Mouse (Mus musculus) kidney, postnatal 10 days (tissue): ENCODE data around the gene Comtd1.

Experiments
- DNase-seq: peaks from one replicate; pipeline ENCODE4 v3.0.0; 2021; ENCODE audit warnings: mixed read lengths

The Comtd1 gene

GRCm38 (mm10) chr14:21831830-21832403 is 16.9 kb downstream of the Comtd1 start:
- DNase-seq = no peak

DNA sequence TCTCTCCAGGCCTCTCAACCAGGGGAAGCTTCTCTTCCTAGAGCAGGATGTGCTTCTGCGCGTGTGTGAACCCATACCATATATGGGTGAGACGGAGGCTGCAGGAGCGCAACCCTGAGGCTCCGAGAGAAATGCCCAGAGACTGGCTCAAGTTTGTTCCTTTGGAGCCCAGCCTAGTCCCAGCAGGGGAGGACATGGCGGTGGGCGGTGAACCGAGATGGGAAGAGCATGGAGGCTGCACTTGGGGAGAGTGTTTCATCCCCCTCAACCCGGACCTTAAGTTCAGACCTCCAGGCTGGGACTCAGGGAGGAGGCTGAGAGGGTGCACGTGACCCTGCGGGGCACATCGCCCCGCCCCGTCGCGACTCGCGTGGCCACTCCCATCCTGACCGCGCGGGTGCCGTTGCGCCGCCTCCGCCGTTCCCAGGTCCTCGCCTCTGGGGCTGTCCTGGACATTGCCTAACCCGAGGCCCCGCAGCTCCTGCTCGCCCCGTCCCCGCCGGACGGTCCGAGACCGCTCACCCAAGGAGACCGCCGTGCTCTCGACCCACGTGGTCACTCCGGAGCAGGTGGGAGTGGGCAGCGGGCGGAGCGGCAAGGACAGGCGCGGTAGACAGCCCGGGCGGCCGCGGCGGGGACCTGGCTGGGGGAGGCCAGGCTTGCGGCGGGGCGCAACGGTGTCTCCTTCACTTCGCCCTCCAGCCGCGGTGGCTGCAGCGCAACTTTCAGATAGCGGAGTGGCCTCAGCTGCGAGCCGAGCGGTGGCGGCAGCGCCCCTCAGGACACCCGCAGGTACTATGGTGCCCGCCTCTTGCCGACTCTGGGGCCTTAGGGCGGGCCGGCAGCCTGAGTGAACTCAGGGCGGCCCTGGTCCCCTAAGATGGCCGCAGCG is 17.7 kb downstream of the Comtd1 start:
- peak; percentile 98 for DNase-seq

- peak; percentile 55 for DNase-seq
Measured at GRCm38 (mm10) chr14:21825786-21826491, 22.8 kb downstream of the Comtd1 start.

- DNase-seq = no peak
Measured at GRCm38 (mm10) chr14:21824938-21825337, 23.8 kb downstream of the Comtd1 start, which contains the start of gene Vdac2. Gene Vdac2 (plus strand): TSS chr14:21825238.

DNA sequence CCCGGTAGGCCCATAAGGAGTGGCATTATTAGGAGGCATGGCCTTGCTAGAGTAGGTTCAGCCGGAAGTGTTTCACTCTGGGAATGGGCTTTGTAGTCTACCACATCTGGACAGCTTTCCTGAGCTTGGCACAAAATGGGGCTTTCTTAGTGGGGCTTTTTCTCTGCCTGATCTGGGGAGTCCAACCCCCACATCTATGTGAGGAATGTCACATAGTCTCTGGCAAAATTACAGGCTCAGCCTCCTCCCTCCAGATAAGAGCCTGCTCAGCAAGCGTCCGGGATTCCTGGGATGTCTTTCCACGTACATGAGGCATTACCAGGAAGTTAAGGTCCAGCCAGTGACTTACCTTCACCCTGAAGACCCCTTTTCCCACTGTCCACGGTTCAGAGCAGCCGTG is 24.9 kb downstream of the Comtd1 start:
- DNase-seq = peak; percentile 34

- DNase-seq = peak; percentile 93
Measured at GRCm38 (mm10) chr14:21822795-21823374, 25.9 kb downstream of the Comtd1 start.

DNA sequence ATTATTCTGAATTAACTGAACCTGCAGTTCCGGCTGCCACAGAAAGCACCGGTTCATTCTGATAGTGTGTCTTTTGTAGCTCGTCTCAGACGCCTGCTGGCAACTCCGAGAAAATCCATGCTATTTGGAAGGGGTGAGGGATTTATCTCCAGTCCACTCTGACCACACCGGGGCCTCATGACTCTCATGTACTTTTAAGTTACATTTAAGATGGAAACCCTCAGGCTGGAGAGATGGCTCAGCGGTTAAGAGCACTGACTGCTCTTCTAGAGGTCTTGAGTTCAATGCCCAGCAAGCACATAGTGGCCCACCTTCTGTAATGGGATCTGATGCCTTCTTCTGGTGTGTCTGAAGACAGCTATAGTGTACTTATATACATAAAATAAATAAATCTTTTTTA is 26.5 kb downstream of the Comtd1 start:
- no peak for DNase-seq

DNA sequence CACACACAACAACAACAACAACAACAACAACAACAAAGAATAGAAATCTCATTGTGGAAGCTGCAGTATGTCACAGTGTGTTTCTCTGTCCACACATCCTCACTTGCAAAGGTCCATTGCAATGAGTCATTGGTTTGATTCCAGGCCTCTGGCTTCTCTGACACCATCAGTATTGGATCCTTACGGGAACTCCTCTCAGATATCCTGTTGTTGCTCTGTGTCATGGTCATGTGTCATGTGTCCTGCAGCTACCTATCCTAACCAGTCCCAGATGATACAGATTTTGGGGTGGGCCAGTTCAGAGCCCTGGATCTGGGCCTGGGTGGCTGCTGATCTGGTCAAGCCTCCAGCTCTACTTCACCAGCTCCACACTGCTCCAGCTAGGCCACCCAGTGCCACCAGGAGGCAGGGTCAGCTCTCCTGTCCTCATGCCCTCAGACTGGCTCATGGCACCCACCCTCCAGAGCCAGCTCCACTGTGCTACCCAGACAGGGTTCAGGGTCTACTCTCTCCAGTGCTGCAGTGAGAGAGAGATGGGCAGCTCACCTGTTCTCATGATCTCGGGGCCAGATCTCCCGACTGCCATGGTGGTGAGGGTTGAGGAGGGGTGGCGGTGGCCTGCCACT is 27.8 kb downstream of the Comtd1 start:
- DNase-seq = no peak

- DNase-seq = no peak
Measured at GRCm38 (mm10) chr14:21817453-21817852, 31.3 kb downstream of the Comtd1 start.

GRCm38 (mm10) chr14:21816255-21816654 is 32.5 kb downstream of the Comtd1 start:
- no peak for DNase-seq

DNA sequence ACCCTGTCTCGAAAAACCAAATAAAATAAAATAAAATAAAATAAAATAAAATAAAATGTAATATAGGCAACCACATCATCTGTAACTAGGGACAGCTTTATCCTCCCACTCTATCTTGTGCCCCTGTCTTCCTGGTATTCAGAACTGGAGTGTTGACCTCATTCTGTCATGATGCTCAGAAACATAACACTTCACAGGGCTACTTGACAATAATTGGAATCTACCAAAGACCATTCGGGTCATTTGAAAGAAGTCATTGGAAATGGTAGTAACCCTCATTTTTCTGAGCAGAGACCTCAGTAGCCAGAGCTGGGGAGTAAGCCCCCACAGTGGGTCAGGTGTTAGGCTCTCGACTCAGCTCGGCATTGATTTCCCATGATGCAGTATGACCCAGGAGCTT is 34.2 kb downstream of the Comtd1 start:
- no peak for DNase-seq

- DNase-seq = no peak
Measured at GRCm38 (mm10) chr14:21813847-21814246, 34.9 kb downstream of the Comtd1 start.

GRCm38 (mm10) chr14:21813216-21813615 is 35.6 kb downstream of the Comtd1 start:
- DNase-seq = no peak

- DNase-seq = peak; percentile 83
Measured at GRCm38 (mm10) chr14:21812590-21813162, 36.1 kb downstream of the Comtd1 start.

DNA sequence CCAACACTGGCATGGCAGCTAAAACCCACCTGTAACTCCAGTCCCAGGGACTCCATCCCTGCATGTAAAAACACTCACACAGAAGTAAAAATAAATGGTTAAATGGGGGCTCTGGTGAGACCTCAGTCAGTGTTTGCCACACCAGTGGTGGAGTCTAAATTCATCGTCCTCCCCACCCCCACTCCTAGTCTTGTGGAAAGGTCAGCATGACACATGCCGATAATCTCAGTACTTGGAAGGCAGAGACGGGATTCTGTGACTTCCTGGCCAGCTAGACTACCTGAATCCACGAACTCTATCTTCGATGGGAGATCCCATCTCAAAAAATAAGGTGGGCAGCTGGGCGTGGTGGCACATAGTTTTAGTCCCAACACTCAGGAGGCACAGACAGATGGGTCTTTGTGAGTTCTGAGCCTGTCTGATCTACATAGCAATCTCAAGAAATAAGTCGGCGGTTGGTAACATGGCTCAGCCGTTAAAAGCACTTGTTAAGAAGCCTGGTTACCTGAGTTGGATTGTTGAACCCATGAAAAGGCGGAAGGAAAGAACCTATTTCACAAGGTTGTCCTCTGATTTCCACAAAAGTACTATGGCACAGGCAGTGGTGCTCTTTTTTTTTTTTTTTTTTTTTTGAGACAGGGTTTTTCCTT is 36.9 kb downstream of the Comtd1 start:
- DNase-seq = no peak

DNA sequence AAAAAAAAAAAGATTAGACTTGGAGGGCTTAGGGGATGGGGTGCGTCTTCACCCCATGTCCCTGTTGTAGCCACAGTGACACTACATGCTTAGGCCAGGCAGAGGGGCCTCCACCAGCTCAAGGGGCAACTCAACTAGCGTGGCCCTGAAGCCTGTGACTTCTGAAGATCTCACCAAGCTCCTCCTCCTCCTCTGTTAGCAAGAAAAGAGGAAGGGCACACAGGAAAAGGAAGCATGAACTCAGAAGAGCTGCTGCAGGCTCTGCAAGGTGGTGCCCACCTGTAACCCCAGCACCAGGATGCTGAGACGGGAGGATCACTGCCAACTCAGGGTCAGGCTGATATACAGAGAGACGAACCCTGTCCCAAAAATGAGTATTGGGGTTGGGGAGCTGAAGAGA is 37.5 kb downstream of the Comtd1 start:
- DNase-seq = no peak

- no peak for DNase-seq
Measured at GRCm38 (mm10) chr14:21809418-21809817, 39.4 kb downstream of the Comtd1 start.

- DNase-seq = no peak
Measured at GRCm38 (mm10) chr14:21808208-21808922, 40.4 kb downstream of the Comtd1 start.

- no peak for DNase-seq
Measured at GRCm38 (mm10) chr14:21806631-21807160, 42.1 kb downstream of the Comtd1 start.

DNA sequence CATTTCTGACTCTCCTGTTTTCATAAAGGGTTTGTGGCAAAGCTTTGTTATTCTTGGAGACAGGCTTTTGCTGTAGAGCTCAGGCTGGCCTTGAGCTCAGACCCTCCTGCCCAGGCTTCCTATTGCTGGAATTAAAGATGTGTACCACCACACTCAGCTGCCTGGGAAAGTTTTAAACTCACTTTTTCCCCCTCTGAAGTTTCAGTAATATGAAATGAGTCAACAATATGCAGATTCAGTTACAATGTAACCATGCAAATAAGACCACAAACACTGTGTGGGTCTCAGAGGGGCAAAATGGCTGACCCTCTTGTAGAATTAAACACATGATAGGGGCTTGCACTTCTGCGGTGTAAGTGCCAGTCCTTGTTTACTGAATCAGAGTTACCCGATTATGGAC is 42.6 kb downstream of the Comtd1 start:
- no peak for DNase-seq
